Mouse (Mus musculus): ENCODE measurements around the gene 6430571L13Rik. TPM values are rescaled to one million over a fixed set of nuclear protein-coding genes. Genes with fewer than 3 reads are reported as not detected.
A peak's percentile ranks its signal among the peaks of the same experiment; 100 is the strongest.

6430571L13Rik gene
- total and polyA plus RNA-seq, 3 experiments, result 0.09 to 0.72 (median 0.11) TPM

GRCm38 (mm10) chr9:107290897-107291296 is 49.5 kb upstream of the 6430571L13Rik start:
- Histone ChIP-seq H3K79me2 (replicated peaks; ENCODE audit: control insufficient read depth, extremely low read depth, insufficient read depth, poor library complexity, severe bottlenecking) (no peaks in the 10 kb centered on the region), H3K27ac (ENCODE audit: insufficient read depth, low read depth) (no peak overlapping the region), H3K4me3 (replicated peaks in 1 of 3; ENCODE audit: low read depth in 2 of 3, low read length in 2 of 3, poor library complexity in 1 of 3) (no peak overlapping the region), H3K36me3 (replicated peaks in 1 of 2; ENCODE audit: control insufficient read depth in 1 of 2, insufficient read depth in 1 of 2, low read length in 1 of 2) (peaks cover 6 to 19% of the 10 kb centered on the region in 2 experiments), H3K27me3 (replicated peaks) (peaks cover 8% of the 10 kb centered on the region), H3K4me2 (ENCODE audit: insufficient read depth, low read depth, poor library complexity, severe bottlenecking) (no peak overlapping the region), H3K9ac (ENCODE audit: insufficient read depth, low read depth) (no peak overlapping the region), H3K9me3 (replicated peaks; ENCODE audit: low read length) (no peaks in the 10 kb centered on the region), H3K4me1 (ENCODE audit: control insufficient read depth in 1 of 2, insufficient read depth in 2 of 2) (peaks cover 11 to 46% of the 10 kb centered on the region in 2 experiments; a peak in 3 of 4 replicates)
- dilution Hi-C loops (cut with MboI; ENCODE audit: extremely low pct_ligation_motif_present, extremely low pct_unique_long_range_greater_than_20kb, low sequenced_read_pairs), result no loop called here
- TF ChIP-seq RAD21 (IDR thresholded peaks at IDR 0.05; ENCODE audit: low read depth, low read length) (peak; percentile 100), TBP (conservative IDR thresholded peaks at IDR 0.05; ENCODE audit: low read depth, low read length) (no peak), ZC3H11A (IDR thresholded peaks at IDR 0.05; ENCODE audit: low read depth, low read length) (peak; percentile 66), CTCF (conservative IDR thresholded peaks at IDR 0.05 in 1 of 2, IDR thresholded peaks at IDR 0.05 in 1 of 2; ENCODE audit: low read depth in 2 of 2, low read length in 2 of 2) (peak; percentile 93 to 98), MEF2A (IDR thresholded peaks at IDR 0.05; ENCODE audit: borderline replicate concordance, low read depth, low read length) (peak; percentile 46; the same call in 1 of the 2 replicates), TCF12 (IDR thresholded peaks at IDR 0.05; ENCODE audit: low read depth, low read length) (no peak), POLR2A (IDR thresholded peaks at IDR 0.05; ENCODE audit: low read depth, low read length) (no peak), IRF4 (IDR thresholded peaks at IDR 0.05; ENCODE audit: low read depth, low read length) (peak; percentile 56; the same call in 1 of the 2 replicates), SMC3 (IDR thresholded peaks at IDR 0.05; ENCODE audit: low read depth, low read length) (peak; percentile 90), NELFE (IDR thresholded peaks at IDR 0.05; ENCODE audit: low read depth, low read length) (peak; percentile 50)
- DNase-seq (ENCODE audit: extremely low read depth), result peak; percentile 72
- in situ Hi-C loops (cut with MboI; ENCODE audit: low pct_ligation_motif_present, low pct_unique_long_range_greater_than_20kb, low sequenced_read_pairs), result loop anchor here (10.0 to 25.0 kb wide), 2 partner anchors 316 to 629 kb away; partner anchors contain the start of gene Grm2

DNA sequence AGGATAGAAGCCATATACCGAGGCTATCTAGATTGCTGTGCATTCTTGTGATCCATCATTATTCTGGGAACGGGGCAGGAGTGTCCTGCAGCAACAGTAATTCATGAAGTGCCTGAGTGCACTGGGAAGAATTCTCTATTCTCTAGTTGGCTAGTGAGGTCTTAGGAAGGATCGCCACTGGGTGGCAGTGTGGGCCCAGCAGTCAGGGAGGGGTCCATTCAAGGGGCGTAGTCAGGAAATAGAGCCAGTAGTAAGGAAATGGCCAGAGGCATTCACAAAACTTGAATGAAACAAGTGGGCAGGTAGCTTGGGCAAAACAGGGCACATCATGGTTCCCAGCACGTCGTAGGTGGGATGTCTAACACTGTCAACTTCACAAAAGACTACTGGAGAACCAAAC is 46.2 kb upstream of the 6430571L13Rik start:
- no peak overlapping the region for H3K4me2 ChIP-seq (ENCODE audit: insufficient read depth, low read depth, poor library complexity, severe bottlenecking)
- H3K4me1 ChIP-seq (ENCODE audit: control insufficient read depth in 1 of 2, insufficient read depth in 2 of 2), result peaks cover 22 to 31% of the 10 kb centered on the region in 2 experiments
- in situ Hi-C loops (cut with MboI; ENCODE audit: low pct_ligation_motif_present, low pct_unique_long_range_greater_than_20kb, low sequenced_read_pairs), result loop anchor here (10.0 to 25.0 kb wide), 2 partner anchors 319 to 632 kb away; partner anchors contain the start of gene Grm2
- dilution Hi-C loops (cut with MboI; ENCODE audit: extremely low pct_ligation_motif_present, extremely low pct_unique_long_range_greater_than_20kb, low sequenced_read_pairs), result no loop called here
- peaks cover 8% of the 10 kb centered on the region for H3K27me3 ChIP-seq (replicated peaks)
- TF ChIP-seq MEF2A (IDR thresholded peaks at IDR 0.05; ENCODE audit: borderline replicate concordance, low read depth, low read length), result no peak
- TF ChIP-seq CTCF (conservative IDR thresholded peaks at IDR 0.05 in 1 of 2, IDR thresholded peaks at IDR 0.05 in 1 of 2; ENCODE audit: low read depth in 2 of 2, low read length in 2 of 2), result peak; percentile 40 to 99
- no peak for TF ChIP-seq MAFK (IDR thresholded peaks at IDR 0.05; ENCODE audit: insufficient replicate concordance, low read length)
- no peak for TF ChIP-seq JUN (IDR thresholded peaks at IDR 0.05; ENCODE audit: insufficient read depth, low read depth, low read length)
- peak; percentile 99 for TF ChIP-seq ZC3H11A (IDR thresholded peaks at IDR 0.05; ENCODE audit: low read depth, low read length)
- TF ChIP-seq E2F4 (IDR thresholded peaks at IDR 0.05; ENCODE audit: insufficient replicate concordance, low read depth, low read length), result no peak
- TF ChIP-seq SMC3 (IDR thresholded peaks at IDR 0.05; ENCODE audit: low read depth, low read length), result peak; percentile 100
- TF ChIP-seq MAZ (IDR thresholded peaks at IDR 0.05; ENCODE audit: low read depth, low read length), result peak; percentile 76; the same call in 1 of the 2 replicates
- TF ChIP-seq PAX5 (IDR thresholded peaks at IDR 0.05; ENCODE audit: low read length), result no peak
- no peak for TF ChIP-seq GABPA (IDR thresholded peaks at IDR 0.05; ENCODE audit: insufficient replicate concordance, low read depth, low read length)
- no peak for TF ChIP-seq RCOR1 (conservative IDR thresholded peaks at IDR 0.05; ENCODE audit: low read depth, low read length)
- TF ChIP-seq ELF1 (IDR thresholded peaks at IDR 0.05; ENCODE audit: low read depth, low read length), result peak; percentile 81
- TF ChIP-seq HCFC1 (IDR thresholded peaks at IDR 0.05; ENCODE audit: low read depth, low read length), result no peak
- TF ChIP-seq TCF12 (IDR thresholded peaks at IDR 0.05; ENCODE audit: low read depth, low read length), result 0 out of 2 replicates have a peak, but pooled peaks have one; percentile 12
- TF ChIP-seq NELFE (IDR thresholded peaks at IDR 0.05; ENCODE audit: low read depth, low read length), result peak; percentile 58; the same call in 1 of the 2 replicates
- TF ChIP-seq RAD21 (IDR thresholded peaks at IDR 0.05; ENCODE audit: low read depth, low read length), result peak; percentile 99
- no peak for TF ChIP-seq MAX (IDR thresholded peaks at IDR 0.05; ENCODE audit: low read length)
- no peak for TF ChIP-seq BHLHE40 (IDR thresholded peaks at IDR 0.05; ENCODE audit: low read depth, low read length)
- TF ChIP-seq ZMIZ1 (IDR thresholded peaks at IDR 0.05; ENCODE audit: low read depth, low read length), result no peak
- no peak for TF ChIP-seq USF2 (conservative IDR thresholded peaks at IDR 0.05; ENCODE audit: low read depth, low read length)
- TF ChIP-seq JUND (conservative IDR thresholded peaks at IDR 0.05; ENCODE audit: low read depth, low read length), result no peak
- peak; percentile 24; the same call in 1 of the 2 replicates for TF ChIP-seq IRF4 (IDR thresholded peaks at IDR 0.05; ENCODE audit: low read depth, low read length)
- no peak for TF ChIP-seq CHD1 (IDR thresholded peaks at IDR 0.05; ENCODE audit: low read depth, low read length)
- peak; percentile 81 for DNase-seq (ENCODE audit: extremely low read depth)
- no peak overlapping the region for H3K4me3 ChIP-seq (replicated peaks in 1 of 3; ENCODE audit: low read depth in 2 of 3, low read length in 2 of 3, poor library complexity in 1 of 3)
- no peaks in the 10 kb centered on the region for H3K36me3 ChIP-seq (replicated peaks in 1 of 2; ENCODE audit: control insufficient read depth in 1 of 2, insufficient read depth in 1 of 2, low read length in 1 of 2)
- no peak overlapping the region for H3K9ac ChIP-seq (ENCODE audit: insufficient read depth, low read depth)
- no peak overlapping the region for H3K27ac ChIP-seq (ENCODE audit: insufficient read depth, low read depth)
- peaks cover 5% of the 10 kb centered on the region for H3K79me2 ChIP-seq (replicated peaks; ENCODE audit: control insufficient read depth, extremely low read depth, insufficient read depth, poor library complexity, severe bottlenecking)
- no peaks in the 10 kb centered on the region for H3K9me3 ChIP-seq (replicated peaks; ENCODE audit: low read length)

All from CH12.LX (cell line).